Mouse (Mus musculus): ENCODE measurements around the gene Zfp804b.

DNA sequence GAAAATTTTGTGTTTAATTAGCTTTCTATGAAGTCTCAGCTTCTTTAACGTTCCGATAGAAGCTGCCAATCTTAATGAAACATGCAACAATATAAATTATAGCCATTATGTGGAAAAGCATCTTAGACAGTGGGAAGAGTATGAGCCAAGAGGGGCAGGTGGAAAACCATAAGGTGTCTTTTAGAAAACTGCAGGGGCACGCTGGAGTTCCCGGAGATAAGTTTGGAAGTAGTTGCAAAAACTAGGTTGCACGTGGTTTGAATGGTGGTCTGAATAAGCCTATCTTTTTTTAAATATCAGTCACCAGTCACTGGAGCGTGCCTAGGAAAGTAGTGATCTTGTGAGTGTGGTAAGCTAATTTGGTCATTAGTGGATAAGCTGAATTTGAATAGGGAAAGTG is 473.0 kb downstream of the Zfp804b start:
- no peak for TF ChIP-seq POLR2A (IDR thresholded peaks at IDR 0.05; ENCODE audit: borderline replicate concordance, extremely low read depth, insufficient read depth, insufficient read length, poor library complexity, severe bottlenecking)
- TF ChIP-seq CTCF (IDR thresholded peaks at IDR 0.05; ENCODE audit: borderline replicate concordance, extremely low read depth, insufficient read depth, insufficient read length), result no peak
